Mouse (Mus musculus): Measurements from ENCODE around the gene Itga1.

The Itga1 gene

GRCm38 (mm10) chr13:115052568-115052967 lies 49.2 kb downstream of the Itga1 start:
- no peak for DNase-seq (ENCODE audit: low read depth)

DNA sequence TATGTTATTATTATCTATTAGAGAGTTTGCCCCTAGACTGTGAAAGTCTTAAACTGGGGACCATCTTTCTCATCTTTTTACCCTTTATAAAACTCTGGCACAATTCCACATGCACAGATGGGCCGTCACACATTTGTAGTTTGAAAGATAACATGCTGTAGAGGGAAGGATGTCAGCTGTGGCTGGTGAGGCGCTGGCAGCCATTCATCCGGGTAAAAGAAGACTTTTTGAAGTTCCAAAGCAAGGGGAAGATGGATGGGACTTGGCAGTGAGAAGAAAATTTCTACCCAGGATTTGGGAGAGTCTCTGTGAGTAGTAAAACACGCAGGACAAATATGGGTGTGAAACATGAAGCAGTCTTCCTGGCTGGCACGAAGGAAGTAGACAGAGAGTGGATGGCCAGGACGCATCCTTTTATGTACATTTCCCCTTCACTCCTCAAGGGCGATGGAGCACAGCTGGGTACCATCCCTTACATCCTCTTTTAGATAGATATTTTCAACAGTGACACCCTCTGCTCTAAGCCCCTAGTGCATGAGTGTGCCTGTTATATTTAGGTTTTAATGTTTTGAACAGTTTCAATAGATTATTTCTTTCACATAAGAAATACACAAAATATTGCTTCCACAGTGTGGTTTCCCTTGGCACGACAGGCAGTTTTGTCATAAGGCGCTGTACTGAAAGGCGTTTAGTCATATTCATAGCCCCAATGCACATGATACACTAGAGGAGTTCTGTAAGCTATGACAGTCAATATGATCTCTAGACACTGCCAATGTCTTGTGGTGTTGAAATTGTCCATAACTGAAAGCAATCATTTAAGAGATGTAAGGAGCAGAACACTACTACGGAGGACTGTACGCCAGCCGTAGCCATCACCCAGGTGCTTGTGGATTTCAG lies 50.9 kb downstream of the Itga1 start:
- no peak for DNase-seq (ENCODE audit: low read depth)

DNA sequence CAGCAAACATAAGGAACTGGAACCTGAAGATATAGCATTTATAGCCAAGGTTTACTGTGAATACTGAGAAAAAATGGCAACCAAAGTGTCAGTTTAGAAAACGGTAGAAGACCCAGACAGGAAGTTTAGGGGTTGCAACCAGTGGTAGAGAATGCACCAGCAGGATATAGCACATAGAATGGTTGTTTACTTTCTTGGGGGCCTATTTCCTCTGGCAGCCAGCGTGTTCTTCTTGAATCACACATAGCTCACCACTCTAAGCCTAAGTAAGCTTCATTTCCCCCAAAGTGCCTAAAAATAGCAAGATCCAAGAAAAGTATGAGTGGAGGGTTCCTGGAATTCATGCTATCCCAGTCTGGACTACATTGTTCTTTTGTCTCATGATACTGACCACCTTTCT lies 59.1 kb downstream of the Itga1 start:
- no peak for DNase-seq (ENCODE audit: low read depth)

DNA sequence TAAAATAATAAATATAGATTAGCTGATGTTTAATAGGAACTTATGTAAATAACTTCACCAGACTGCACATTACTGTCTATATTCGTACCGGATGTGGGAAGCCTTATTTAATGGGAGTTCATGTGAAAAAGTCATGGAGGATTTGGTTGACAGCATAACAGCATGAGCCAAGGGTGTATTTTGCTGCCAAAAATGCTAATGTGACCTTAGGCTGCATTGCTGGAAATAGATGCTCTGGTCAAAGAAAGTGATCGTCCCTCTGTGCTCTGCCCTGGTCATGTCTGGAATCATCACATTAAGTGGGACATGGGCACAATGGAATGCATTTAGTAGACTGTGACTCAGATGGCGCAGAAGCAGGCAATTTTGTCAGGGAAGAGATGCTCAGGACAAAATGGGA lies 64.5 kb downstream of the Itga1 start:
- no peak for DNase-seq (ENCODE audit: low read depth)

DNA sequence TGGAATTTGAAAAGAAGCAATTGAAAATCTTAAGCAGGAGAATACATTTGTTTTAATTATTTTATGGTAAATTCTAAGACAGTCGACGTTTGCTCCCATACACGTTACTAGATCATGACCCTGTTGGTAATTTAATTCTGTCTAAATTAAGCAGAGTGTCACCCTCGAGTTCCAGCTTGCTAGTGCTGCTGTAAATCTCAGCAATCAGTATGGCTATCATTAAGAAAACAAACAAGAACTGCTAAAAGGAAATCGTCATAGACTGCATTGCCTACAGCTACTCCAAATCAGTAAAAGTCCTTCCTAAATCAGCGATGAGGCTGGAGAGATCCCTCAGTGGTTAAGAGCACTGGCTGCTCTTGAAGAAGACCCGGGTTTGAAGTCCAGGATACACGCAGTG lies 66.4 kb downstream of the Itga1 start:
- no peak for DNase-seq (ENCODE audit: low read depth)

DNA sequence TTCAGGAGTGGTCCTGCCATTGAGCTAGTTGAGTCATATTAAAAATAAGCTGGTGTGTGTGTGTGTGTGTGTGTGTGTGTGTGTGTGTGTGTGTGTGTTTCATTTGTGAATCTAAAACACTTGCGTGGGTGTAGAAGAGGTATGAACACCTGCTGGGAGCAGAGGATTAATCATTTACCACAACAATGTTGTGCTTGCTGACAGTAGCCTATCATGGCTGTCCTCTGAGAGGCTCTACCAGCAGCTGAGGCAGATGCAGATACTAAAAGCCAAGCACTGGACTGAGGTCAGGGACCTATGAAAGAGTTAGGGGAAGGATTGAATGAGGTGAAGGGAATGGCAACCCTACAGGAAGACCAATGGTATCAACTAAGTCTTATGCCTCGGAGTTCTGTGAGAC lies 68.6 kb downstream of the Itga1 start:
- DNase-seq (ENCODE audit: low read depth): no peak

DNA sequence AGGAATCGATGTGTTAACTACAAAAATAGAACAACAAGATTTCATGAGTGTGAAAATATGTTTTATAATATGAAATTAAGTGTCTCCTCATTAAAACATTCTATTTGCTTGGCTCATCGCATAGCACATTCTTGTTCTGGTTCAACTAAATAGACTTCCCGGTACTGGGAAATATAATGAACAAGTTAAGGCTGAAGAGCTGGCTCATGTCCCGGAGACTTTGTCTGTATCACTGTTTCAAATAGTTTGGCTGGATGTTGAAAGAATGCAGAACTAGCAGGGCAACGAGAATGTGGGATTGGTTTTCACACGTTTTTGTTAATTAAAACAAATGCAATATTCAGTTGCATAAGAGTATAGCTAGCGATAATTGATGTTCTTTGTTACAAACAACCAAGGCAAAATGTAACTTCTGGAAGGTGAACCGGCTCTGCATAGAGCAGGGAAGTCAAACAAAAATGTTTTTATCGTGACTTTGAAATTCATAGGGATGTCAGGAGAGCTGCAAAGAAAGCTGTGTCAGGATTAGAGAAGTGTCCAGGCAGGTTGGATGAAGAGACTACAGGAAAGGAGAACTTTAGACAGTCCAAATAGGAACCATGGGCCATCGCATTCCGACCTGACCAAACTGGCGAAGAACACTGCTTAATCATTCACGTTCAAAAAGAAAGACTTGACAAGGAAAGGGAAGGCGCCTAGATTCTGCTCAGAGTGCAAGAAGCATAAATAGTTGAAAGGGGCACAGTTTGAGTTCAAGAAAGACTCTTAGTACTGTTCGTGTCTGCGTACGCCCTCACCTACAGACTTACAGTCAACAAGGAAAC lies 70.4 kb downstream of the Itga1 start:
- no peak for DNase-seq (ENCODE audit: low read depth)

GRCm38 (mm10) chr13:115025394-115025793 lies 76.4 kb downstream of the Itga1 start:
- DNase-seq (ENCODE audit: low read depth): no peak

DNA sequence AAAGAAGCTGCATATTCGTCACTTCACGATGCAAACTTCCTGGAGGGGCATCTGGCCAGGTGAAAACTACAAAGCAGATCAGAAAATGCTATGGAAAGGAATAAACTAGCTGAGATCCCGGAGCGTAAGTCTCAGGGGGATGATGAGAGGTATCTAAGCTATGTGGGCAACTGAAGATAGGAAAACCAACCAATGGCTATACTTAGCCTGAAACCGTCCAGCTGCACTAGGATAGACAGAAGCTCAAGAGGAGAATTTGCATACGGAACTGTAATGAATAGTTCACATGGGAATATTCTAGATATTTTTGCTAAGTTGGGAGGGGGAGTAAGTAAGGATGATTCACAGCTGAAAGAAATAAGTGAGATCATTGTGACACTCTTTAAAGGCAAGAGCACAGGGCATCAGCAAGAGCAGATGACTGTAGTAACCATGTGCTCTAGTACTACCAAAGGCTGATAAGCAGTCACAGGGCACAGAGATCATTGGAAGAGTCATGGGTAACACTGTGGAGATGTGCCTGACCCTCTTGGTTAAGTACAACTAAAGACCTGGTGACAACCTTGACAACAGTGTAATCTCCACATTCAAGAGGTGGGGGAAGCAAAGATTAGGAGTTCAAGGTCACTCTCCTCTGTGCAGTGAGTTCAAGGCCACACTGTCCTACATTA lies 79.5 kb downstream of the Itga1 start:
- no peak for DNase-seq (ENCODE audit: low read depth)

DNA sequence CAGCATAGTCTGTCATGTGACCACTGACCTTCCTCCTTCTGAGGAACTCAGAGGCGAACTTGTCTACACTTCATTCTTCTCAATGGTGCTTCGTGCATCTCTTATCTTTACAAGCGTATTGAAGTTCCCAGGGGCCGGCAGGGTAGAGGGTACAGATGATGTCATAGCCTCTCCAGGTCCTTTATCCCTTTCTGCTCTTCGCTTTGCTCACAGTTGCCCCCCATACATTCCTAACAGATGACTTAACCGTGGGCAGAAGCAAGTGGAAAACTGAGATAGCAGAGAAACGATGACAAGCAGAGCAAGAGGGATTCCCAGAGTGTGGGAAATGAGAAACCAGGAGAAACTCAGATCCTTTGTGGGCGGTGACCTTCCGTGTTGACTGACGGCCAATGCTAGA lies 80.4 kb downstream of the Itga1 start:
- DNase-seq (ENCODE audit: low read depth): no peak

GRCm38 (mm10) chr13:115020727-115021126 lies 81.0 kb downstream of the Itga1 start:
- DNase-seq (ENCODE audit: low read depth): no peak

DNA sequence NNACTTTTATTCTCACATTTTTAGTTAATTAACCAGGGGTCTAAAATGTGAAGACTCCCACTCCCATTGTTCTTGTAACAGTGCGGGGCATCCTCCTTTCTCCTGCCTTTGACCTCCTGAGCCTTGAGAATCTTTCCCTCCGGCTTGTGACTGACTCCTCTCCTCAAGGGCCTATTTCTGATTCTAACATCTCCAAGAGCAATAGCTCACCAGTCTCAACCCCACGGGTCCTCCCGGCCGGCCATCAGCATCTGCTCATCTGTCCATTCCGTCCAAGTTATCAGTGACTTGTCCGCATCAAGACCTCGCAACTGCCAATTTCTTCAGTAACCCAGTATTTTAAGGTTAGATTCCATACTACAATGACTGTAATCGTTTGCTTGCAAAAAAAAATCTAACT lies 84.2 kb downstream of the Itga1 start:
- no peak for DNase-seq (ENCODE audit: low read depth)

GRCm38 (mm10) chr13:115011547-115011946 lies 90.2 kb downstream of the Itga1 start:
- DNase-seq (ENCODE audit: low read depth): peak; percentile 52

DNA sequence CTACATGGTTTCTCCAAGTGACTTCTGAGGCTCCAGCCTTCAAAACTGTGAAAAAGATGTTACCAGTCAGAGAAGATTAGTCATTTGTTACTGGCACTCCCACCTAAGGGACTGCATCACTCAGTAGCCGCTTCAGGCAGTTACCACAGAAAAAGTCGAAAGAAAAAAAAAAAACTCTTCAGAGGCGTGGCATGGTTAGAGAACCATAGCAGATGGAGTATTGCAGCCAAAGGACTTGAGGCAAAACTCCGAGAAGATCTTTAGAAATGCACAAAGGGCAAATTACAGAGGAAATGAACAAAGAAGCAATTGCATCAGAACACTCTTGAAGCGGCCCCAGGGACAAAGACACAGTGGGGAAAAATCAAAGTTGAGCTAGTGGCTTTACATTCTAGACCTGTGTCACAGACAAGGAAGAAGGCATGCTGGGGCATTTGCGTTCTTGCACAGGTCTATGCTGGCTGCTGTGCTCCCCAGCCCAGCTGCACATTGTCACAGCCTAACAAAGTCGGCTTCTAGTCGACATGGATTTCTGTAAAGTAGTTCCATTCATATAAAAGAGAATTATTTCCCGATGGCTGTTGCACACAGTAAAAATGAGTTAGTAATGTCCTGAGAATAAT lies 95.4 kb downstream of the Itga1 start:
- DNase-seq (ENCODE audit: low read depth): peak; percentile 4

DNA sequence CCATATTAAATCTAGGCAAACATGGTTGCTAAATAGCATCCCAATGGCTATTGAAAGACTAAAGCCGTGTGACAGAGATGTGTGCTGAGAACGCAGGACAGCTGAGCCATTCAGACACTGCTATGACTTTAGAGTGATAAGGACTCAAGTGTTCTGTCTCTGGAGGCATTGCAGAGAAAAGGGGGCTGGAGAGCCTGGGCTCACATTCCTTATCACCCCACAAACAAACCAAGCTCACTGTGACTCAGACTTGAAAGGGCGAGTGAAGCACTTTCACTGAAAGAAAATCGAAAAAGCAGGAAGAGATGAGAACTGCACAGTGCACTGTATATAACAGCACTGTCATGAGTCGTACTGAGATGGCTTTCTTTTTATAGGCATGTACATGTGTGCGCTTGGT lies 96.4 kb downstream of the Itga1 start:
- no peak for DNase-seq (ENCODE audit: low read depth)

GRCm38 (mm10) chr13:115003444-115004053 lies 98.2 kb downstream of the Itga1 start:
- DNase-seq (ENCODE audit: low read depth): no peak

- DNase-seq (ENCODE audit: low read depth): no peak
These were observed 98.9 kb downstream of the Itga1 start for GRCm38 (mm10) chr13:115002837-115003236.

DNA sequence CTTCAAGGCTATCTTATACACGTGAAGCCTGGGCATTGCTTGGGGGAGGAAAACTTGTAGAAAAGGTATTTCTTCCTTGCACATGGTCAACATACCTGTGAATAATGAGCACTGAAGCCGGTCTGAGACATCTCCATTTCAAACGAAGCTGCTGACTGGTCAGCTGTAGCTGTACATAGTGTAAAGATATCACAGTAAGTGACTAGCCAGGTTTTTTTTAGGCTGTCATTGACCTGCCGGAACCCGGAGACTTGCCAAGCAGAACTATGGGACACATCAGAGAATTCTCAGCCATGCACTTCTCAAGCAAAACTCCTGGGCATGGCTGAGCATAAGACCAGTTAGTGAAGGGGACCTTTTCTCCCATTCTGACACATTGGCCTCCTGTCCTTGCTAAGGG lies 99.6 kb downstream of the Itga1 start:
- no peak for DNase-seq (ENCODE audit: low read depth)

- DNase-seq (ENCODE audit: low read depth): no peak
These were observed 102.2 kb downstream of the Itga1 start for GRCm38 (mm10) chr13:114999582-114999981.

DNA sequence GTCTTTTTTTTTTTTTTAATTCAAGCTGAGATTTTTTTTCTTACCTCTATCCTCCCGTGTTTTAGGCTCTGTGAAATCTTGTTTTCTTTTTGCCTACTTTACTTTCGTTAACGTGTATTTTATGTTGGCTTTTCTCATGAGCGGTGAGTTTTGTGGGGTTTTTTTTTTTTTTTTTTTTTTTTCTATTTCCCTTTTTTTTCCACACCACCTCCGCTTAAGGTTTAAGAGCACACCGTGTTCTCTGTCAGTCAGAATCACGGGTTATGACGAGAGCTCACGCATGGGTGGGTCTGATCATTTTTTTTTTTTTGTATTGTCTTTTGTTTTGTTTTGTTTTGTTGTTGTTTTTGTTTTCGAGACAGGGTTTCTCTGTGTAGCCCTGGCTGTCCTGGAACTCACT lies 103.7 kb downstream of the Itga1 start:
- no peak for DNase-seq (ENCODE audit: low read depth)

GRCm38 (mm10) chr13:114992260-114993014 lies 109.3 kb downstream of the Itga1 start:
- DNase-seq (ENCODE audit: low read depth): no peak

Data from 416B (cell line).